13 mouse cellular contexts compared by ENCODE assay signal in the genomic region with DNA sequence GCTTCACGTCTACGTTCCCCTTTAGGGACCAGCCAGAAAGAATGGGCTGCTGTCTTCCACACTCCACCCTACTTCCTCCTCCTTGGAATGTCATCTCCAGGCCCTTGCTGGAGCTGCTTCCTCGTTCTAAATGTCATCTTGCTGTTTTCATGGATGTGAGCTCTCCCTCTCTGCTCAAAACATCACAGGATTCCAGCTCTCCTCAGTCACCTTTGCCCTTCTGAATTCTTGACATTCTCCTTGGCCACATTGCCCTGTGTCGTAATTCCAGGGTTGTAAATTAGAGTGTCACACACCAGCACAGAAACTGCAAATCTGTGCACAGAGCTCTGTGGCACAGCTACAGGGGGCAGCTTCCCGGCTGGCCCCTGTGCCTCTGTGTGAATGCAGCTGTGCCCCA. TPM values are rescaled to one million over a fixed set of nuclear protein-coding genes. Genes with fewer than 3 reads are reported as not detected.
A peak's percentile ranks its signal among the peaks of the same experiment; 100 is the strongest.
DNase-seq lines count a peak whose midpoint lies in the region; ATAC-seq lines count a peak whose summit lies in the region.
"Had no signal": no experiment of that assay in that cellular context is flagged by ENCODE, and none has a peak within 500 bp of the region (broad histone marks: within the 10 kb centered on the region; RNA-seq: fewer than 3 reads in every experiment).

No protein-coding gene starts in this region.

- 29% methylated on average over 5 of the region's 5 CpGs for WGBS in intestine, embryonic 16.5 days
- WGBS in forebrain, embryonic 12.5 days = 52% methylated on average over 5 of the region's 5 CpGs

- no peaks in the 10 kb centered on the region for H3K27me3 ChIP-seq in intestine, embryonic 16.5 days (replicated peaks; ENCODE audit: control insufficient read depth, insufficient read depth, low read length)
- H3K27me3 ChIP-seq in forebrain, embryonic 12.5 days = no peaks in the 10 kb centered on the region
- H3K27me3 ChIP-seq: forebrain, embryonic 13.5 days had no signal

- H3K9ac ChIP-seq in intestine, embryonic 16.5 days (ENCODE audit: low read depth, low read length) = no peak overlapping the region
- no peak overlapping the region for H3K9ac ChIP-seq in forebrain, embryonic 12.5 days
- H3K9ac ChIP-seq: forebrain, embryonic 13.5 days; liver, embryonic 14.5 days had no signal

- intact Hi-C loops in gastrocnemius, postnatal 36 days (cut with DNase I) = no loop called here

- ATAC-seq in intestine, embryonic 16.5 days = peak; percentile 68
- no peak for ATAC-seq in forebrain, embryonic 12.5 days (ENCODE audit: low FRiP score)
- ATAC-seq: activated CD4-positive, CD25-positive, alpha-beta regulatory T cell, adult 4 months; forebrain, embryonic 13.5 days had no signal

- H3K27ac ChIP-seq in intestine, embryonic 16.5 days (ENCODE audit: low read length) = no peak overlapping the region
- H3K27ac ChIP-seq in forebrain, embryonic 12.5 days = no peak overlapping the region
- H3K27ac ChIP-seq: forebrain, embryonic 13.5 days; liver, embryonic 14.5 days had no signal

- peaks cover 17% of the 10 kb centered on the region for H3K4me1 ChIP-seq in intestine, embryonic 16.5 days (ENCODE audit: control insufficient read depth, insufficient read depth, low read length)
- no peaks in the 10 kb centered on the region for H3K4me1 ChIP-seq in forebrain, embryonic 12.5 days
- H3K4me1 ChIP-seq: forebrain, embryonic 13.5 days had no signal

- H3K36me3 ChIP-seq in intestine, embryonic 16.5 days (ENCODE audit: control insufficient read depth, insufficient read depth, low read length) = no peaks in the 10 kb centered on the region
- H3K36me3 ChIP-seq in forebrain, embryonic 12.5 days (replicated peaks) = no peaks in the 10 kb centered on the region

- no peak overlapping the region for H3K4me2 ChIP-seq in intestine, embryonic 16.5 days (ENCODE audit: low read depth, low read length)
- no peak overlapping the region for H3K4me2 ChIP-seq in forebrain, embryonic 12.5 days
- H3K4me2 ChIP-seq: forebrain, embryonic 13.5 days had no signal

- DNase-seq in 3T3-L1 (ENCODE audit: low read depth, low spot score) = peak; percentile 83
- peak; percentile 65 for DNase-seq in Muller cell, postnatal 12 days (ENCODE audit: inconsistent ontology term)
- DNase-seq in kidney, postnatal 36 days = peak; percentile 37 to 65
- DNase-seq in left cerebral cortex, adult 11 months (ENCODE audit: low spot score) = no peak
- no peak for DNase-seq in gastrocnemius, postnatal 36 days
- DNase-seq: gastrocnemius, postnatal 10 days; heart, postnatal 10 days; thymus, adult 18-20 months had no signal

- H3K4me3 ChIP-seq in intestine, embryonic 16.5 days (ENCODE audit: low read length) = no peak overlapping the region
- H3K4me3 ChIP-seq in forebrain, embryonic 12.5 days (replicated peaks) = no peak overlapping the region
- H3K4me3 ChIP-seq: forebrain, embryonic 13.5 days had no signal

- no peaks in the 10 kb centered on the region for H3K9me3 ChIP-seq in intestine, embryonic 16.5 days (ENCODE audit: control insufficient read depth, low read length)
- H3K9me3 ChIP-seq in forebrain, embryonic 12.5 days = no peaks in the 10 kb centered on the region
- H3K9me3 ChIP-seq: forebrain, embryonic 13.5 days had no signal

RNA-seq across cellular contexts. Expression of gene Atf3, which starts 50.0 kb away (rescaled TPM):
- polyA plus RNA-seq in intestine, embryonic 16.5 days (2015; fragmentation: Nextera tagmentation; extraction: Ambion mirVana) = 4.1 and 5.6 TPM in 2 replicates
- 10 to 100 TPM; 11.9 to 18.8 TPM for total RNA-seq in gastrocnemius, postnatal 36 days (2021)
- polyA plus RNA-seq in forebrain, embryonic 12.5 days (2016; fragmentation: Nextera tagmentation; extraction: Ambion mirVana) = 0.96 and 1.7 TPM in 2 replicates
- polyA plus RNA-seq: activated CD4-positive, CD25-positive, alpha-beta regulatory T cell, adult 4 months had no signal

RNA-seq across cellular contexts. Expression of gene Nenf, which starts 50.1 kb away (rescaled TPM):
- polyA plus RNA-seq in intestine, embryonic 16.5 days (2015; fragmentation: Nextera tagmentation; extraction: Ambion mirVana) = 83.3 and 88.7 TPM in 2 replicates
- total RNA-seq in gastrocnemius, postnatal 36 days (2021) = 10 to 100 TPM; 55.2 to 61.5 TPM
- 50.9 and 61.3 TPM in 2 replicates for polyA plus RNA-seq in forebrain, embryonic 12.5 days (2016; fragmentation: Nextera tagmentation; extraction: Ambion mirVana)

RNA-seq across cellular contexts. Expression of gene Tmem206, which starts 57.9 kb away (rescaled TPM):
- 18.2 and 19.3 TPM in 2 replicates for polyA plus RNA-seq in intestine, embryonic 16.5 days (2015; fragmentation: Nextera tagmentation; extraction: Ambion mirVana)
- 1 to 10 TPM; 1.5 to 1.8 TPM for total RNA-seq in gastrocnemius, postnatal 36 days (2021)
- 36.8 and 39.3 TPM in 2 replicates for polyA plus RNA-seq in forebrain, embryonic 12.5 days (2016; fragmentation: Nextera tagmentation; extraction: Ambion mirVana)

Comparison
In these comparisons a context has a peak if more than half of its experiments do, and no peak if none do; other contexts are left out.
1. DNase-seq: peak in 3T3-L1 (single experiment), Muller cell, postnatal 12 days (single experiment) and kidney, postnatal 36 days (2 of 2); none in left cerebral cortex, adult 11 months (single experiment) and gastrocnemius, postnatal 36 days (0 of 2).